Mouse (Mus musculus) thymus, postnatal 10 days (tissue): ENCODE measurements around the gene Mapk12.

Source experiments
- DNase-seq, 2 experiments: peaks; one replicate each; pipeline ENCODE4 v3.0.0; 2021; ENCODE audit warnings: low spot score in 2 of 2

Gene Mapk12

DNA sequence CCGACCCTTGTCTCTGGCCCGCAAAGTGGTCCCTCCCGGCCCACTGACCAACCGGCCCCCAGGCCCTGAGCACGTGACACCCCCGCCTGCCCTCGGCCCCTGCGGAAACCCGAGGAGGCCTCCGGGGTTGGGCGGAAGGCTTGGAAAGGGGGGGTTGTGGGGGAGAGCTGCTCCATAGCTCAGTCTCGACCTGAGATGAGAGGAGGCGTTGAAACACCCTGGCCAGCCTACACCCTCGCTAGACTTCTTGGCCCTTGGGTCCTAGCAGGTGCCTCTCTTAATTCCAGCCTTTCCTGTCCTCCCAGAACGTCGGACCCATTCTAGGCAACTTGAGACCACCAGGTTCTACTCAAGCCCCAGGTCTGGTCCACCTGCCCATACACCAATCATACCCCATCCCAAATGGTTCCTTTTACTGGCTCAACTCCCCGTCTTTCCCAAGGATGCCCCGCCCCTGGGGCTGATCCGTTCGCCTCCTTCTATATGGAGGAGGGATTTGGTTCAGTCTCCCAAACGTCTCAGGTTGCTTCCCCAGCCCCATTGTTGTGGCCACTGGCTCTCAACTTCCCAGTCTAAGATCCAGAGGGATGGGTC, at the start of gene Mapk12:
Mapk12 (minus strand) TSS at position 45 of the 594 bp plus-strand sequence.
- no peak for DNase-seq

DNA sequence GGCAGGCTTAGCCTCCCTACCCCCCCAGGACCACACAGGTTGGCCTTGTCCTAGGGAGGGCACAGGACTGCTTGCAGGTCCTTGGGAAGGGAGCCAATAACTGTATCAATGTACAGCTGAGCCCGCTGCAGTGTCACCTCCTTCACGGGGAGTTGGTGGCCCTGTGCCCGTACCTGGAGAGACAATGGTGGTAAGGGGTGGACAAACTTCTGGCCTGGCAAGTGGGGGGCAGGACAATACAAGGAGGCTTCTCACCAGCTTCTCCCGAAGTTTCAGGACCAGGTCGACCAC, 44.4 kb upstream of the Mapk12 start:
- DNase-seq, result no peak

DNA sequence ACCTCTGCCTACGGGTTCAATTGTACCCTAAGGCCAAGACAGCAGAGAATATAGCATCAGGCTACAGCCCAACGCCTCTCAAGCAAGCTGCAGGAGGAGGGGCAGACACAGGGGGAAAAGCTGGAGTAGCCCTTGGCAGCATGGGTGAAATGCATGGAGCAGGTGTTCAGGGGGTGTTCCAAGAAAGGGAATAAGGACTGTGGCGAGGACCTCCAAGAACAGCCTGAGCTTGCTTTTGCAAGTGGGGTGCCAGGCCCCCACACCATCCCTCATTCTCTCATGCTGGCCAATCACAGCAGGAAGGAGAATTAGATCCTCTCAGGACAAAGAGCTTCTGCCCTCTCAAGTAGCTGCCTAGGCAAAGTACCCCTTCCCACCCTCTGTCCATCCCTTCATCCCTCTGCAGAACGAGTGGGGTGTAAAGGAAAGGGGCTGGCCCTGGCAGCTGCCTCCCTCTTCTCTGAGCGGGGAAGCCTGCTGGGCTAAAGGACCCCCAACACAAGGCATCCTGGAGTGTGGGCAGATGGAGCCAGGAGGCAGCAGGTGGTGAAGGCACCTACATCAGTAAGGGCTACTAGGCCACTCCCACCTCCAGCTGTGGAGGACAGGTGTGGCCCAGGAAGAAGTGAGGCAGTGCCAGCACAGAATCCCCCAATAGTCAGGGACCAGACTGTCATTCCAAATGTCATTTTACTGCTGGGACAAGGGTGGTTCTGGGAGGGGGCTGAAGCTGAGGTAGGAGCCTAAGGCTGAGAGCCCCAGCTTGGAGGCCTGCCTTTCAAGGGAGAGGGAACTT, 43.8 kb upstream of the Mapk12 start:
- no peak for DNase-seq

DNA sequence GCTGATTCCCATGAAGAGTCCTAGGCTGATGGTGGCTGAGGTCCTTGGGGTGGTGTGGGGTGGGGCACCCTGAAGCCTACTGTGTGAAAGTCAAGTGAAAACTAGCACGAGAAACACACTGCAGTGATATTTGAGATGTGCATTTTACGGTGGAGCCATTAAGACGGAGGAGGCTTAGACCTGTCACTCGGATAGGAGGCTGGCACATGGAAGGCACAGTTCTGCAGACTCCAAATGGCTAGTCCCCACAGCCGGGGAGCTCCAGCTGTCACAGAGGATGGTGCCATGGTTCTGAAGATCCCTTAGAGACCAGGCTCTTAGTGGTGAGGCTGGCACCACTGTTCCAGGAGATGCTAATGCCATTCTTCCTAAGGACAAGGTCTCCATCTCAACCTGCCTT, 42.3 kb upstream of the Mapk12 start:
- DNase-seq, result no peak

DNA sequence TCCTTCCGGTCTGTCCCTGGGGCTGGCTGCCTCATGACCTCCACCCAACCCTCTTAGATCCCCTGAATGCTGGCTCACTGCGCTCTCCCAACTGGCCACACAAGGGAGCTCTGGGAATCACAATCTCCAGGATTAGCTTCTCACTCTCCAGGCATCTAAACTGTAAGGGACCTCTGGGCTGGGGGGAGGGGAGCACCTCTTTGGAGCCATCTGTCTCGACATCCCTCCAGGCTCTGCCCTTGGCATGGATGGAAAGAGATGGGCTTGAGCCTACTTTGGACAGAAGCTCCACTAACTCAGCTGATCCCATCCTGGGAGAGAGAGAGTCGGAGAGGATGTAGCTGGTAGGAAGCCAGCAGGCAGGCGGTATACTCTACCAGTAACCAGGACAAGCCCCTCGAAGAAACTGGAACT, 41.8 kb upstream of the Mapk12 start:
- DNase-seq, result no peak

DNA sequence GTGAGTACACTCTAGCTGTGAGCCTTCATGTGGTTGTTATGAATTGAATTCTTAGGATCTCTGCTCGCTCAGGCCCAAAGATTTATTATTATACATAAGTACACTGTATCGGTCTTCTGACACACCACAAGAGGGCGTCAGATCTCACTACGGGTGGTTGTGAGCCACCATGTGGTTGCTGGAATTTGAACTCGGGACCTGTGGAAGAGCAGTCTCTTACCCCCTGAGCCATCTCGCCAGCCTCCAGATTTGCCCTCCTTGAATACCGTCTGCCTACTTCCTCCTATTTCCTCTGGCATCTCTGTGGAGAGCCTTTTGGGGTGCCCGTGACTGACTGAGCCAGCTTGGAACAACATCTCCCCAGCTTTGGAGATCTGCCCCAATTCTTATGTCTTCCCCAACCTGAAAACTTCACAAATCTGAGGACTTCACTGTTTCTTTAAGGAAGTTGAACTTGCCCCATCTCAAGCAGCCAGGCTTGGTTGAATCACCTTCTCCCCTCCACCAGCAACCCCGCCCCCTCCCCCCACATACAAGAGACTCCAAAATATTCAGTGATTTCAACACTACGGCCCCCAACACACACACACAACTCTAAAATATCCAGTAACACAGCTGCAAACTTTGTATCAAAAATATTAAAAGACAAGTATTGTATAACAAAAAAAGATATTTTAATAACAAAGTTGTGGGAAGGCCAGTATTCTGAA, 41.2 kb upstream of the Mapk12 start:
- DNase-seq, result no peak

DNA sequence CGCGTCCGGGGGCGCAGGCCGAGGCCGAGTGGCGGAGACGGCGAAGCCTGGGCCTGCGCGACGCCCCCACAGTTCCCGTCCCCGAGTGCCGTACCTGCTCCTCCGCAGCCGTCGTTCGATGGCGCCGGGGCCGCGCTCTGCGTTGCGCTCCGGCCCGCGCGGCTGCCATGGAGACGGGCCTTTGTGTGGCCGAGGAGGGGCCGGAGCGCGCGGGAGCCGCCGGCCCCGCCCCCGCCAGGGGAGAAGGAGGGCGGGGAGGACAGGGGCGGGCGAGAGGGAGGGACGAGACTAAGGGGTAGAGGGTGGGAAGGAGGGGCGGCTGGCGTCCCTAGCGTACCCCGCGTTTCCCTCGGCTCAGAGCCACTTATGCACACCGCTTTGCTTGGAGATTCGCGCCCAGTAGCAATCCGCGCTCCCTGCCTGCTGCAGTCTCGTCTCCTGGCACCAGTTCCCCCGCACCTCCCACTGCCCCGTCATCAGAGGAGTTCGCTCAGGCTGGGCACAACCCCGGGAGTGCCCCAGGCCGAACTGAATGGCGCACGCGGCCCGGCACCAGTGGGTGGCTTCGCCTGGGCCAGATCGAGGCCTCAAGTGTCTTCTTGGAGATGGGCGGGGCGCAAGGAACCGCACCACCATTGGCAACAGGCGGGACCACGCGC, 40.2 kb upstream of the Mapk12 start, which contains the start of gene Plxnb2:
Plxnb2 (minus strand) TSS at position 218 of the 659 bp plus-strand sequence.
- no peak for DNase-seq

DNA sequence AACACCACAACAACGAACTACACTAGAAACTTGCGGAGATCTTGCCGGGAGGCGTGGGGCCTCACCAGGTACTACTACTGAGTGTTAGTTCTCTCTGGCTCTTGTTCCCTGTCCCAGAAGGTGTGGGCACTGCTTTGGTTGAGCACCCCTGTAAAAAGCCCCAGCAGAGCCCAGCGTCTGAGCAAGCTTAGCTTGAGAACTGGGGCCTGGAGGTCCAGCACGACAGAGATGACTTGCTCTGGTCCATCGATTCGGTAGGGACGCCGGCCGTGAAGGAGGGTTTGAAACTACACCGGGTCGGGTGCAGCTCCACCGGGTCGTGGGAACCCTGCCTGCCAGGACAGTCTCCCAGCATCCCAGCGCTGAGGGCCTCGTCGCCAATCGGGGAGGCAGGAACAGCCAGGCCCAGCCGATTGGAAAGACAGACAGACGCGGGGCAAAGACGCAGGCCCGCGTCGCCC, 39.6 kb upstream of the Mapk12 start:
- DNase-seq, result no peak

DNA sequence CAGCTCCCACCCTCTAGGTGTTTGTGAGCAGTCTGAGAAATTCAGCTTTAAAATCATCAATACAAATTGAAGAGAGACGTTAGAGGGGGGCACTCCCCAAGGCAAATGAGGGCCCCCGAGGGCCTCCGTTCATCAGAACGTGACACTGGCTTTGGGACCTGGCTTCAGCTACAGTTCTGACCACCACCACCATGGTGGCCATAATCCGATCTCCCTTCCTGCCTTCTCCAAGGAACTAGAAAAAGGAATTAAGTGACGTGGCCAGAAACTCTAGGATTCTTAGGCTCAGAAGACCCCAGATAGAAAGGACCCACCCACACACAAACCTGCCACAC, 39.1 kb upstream of the Mapk12 start:
- no peak for DNase-seq

DNA sequence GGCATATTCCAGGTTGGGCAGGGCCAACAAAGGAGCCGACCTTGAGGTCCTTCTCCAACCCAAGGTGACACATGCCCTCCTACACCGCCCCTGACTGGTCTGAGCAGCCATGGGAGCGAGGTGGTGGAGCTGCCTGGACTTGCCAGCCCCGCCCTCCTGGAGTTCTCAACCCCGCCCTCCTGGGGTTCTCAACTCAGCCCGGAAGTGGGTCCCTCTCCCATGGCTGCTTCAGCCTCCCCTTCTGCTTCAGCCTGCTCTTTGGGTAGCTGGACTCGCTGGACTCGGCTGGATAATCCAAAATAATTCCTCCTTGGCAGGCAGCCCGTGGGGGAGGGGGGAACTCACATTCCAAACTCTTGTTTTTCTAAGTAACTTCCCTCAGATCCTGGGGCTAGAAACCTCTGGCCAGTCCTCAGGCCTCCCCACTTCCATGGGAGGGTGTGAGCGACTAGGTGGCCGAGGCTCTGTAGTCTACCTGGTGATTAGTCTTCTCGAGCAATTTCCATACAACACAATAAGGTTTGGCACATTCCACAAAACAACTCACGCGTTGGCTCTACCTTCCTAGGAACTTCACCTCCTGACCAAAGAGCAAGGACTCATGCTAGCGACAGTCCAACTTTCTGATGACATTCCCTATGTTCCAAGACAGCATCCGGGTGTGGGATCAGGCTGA, 38.6 kb upstream of the Mapk12 start:
- peak in 1 of 2 experiments; percentile 12 for DNase-seq

DNA sequence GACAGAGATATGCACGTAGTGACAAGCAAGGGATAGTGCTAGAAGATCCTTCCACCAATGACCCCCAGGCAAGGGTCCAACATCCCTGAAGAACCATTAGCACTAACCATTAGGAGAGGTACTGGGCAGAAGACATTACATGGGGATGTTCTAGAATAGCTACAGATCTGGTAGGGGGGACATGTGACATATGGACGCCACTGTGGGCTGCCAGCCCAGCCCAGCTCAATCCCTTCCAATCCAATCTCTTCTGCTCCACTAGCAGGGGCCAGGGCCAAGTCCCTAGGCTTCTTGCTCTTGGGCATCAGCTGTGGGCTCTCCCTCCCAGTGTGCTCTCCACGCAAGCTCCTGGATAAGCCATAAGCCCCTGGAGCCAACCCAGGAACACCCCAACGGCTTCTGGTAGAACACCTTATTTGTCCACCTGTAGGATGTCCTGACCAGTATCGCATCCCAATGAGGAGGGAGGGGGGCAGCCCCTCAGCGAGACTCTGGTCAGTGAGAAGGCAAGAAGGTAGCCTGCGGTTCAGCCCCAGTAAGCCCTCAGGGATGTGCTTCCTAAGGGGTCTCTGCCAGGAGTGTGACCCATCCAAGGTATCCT, 37.9 kb upstream of the Mapk12 start:
- no peak for DNase-seq

DNA sequence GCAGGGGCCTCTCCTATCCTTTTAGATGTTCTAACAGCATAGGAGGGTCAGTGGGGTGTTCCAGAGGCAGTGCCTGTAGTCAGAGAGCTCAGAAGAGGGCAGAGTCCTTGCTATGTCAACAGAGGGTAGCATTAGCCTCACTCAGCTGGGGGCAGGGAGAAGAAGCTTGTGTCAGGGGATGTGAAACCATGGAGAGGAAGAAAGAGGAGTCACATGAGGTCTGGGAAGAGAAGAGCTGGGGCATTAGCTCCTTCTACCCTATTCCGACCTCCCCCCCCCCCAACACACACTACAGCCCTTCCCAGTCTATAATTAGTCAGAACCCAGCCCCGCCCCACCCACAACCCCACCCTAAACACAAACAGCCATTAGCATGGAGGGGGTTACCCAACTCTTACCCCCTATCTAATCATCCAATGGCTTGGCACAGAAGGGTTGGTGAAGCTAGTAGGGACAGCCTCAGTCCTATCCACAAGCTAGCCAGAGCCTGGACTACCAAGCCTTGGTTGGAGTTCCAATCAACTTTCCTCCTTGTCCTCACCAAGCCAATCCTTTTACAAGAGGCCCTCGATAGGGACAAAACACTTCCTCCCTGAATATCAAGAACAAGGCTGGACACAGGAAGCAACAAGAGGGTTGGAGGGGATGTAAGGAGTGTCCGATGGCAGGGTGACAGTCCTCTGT, 37.2 kb upstream of the Mapk12 start:
- DNase-seq, result no peak

DNA sequence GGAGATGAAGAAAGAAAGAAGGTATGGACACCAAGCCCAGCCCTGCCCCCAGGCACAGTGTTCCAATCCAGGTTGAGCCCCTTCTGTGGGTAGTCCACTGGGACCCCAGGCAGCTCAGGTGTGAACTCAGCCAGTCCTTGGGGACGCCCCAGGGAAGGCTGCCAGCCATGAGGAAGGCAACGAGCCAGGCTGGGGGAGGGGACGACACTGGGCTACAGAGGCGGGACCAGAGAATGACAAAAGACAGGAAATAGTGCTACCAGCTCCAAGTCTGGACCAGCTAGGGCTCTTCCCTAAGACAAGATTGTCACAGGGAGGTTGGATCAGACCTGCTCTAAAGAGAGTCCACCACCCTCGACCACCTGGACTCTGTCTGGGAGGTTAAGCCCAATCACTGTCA, 36.6 kb upstream of the Mapk12 start:
- no peak for DNase-seq

DNA sequence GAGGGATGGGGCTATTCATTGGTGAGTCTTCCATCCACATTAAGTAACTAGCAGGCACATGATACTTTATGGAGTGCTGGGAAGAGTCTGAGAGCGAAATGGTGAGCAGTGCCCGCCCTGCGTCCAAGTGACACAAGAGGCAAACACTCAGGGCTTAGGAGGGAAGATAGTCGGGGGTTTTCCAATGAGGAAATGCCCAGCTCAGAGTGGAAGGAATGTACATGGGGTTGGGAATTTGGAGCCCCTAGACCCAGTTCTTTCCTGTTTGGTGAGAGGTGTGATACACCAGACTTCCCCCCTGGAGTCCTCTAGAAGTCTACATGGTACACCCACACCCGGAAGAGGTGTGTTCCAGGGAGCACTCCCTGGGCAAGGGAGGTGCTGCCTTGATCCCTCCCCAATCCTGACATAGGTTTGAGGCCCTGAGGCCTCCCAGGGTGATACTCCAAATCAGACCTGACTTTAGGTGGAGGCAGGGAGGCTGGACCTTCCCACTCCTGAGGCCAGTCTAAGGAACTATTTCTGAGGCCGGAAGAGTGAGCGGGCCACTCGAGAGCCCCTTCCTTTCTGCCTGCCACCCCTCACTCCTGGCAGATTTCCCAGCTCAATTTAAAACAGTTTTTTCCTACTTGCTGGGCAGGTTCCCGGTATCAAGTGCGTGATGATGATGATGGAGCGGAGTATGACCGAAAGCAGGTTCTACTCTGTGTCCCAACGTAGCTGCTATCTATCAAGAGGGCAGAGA, 35.1 kb upstream of the Mapk12 start:
- DNase-seq, result no peak

DNA sequence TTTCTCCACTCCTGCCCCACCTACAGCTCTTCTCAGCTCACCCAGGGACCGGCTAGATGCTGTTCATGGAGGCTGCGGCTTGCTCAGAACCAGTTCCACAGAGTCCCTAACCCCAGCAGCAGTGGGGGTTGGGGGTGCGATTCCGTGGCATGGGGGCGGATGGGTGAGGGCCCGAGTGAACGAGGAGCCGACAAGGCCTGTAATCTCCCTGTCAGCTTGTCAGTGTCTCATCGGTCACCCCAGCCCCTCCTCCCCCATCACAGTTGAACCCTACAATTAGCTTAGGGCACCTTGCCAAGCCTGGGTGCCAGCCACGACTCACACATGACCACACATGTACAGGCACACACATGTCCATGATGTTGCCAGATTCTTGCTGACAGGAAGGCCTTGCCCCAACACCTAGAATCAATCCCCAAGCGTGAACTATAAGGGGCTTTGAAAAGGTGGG, 34.4 kb upstream of the Mapk12 start:
- no peak for DNase-seq

DNA sequence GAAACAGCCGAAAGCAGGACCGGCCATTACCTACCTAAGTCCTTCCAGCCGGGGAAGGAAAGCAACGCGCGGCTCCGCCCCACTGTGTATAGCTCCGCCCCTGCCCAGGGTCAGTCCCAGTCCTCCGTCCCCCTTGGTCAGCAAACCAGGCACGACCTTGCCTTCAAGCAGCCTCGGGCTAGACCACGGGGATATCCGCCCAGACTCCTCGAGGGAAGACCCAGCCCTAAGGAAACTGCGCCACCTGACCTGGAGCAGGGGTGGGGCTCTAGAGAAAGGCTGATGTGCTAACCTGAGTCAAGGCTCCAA, 33.4 kb upstream of the Mapk12 start:
- DNase-seq, result no peak

DNA sequence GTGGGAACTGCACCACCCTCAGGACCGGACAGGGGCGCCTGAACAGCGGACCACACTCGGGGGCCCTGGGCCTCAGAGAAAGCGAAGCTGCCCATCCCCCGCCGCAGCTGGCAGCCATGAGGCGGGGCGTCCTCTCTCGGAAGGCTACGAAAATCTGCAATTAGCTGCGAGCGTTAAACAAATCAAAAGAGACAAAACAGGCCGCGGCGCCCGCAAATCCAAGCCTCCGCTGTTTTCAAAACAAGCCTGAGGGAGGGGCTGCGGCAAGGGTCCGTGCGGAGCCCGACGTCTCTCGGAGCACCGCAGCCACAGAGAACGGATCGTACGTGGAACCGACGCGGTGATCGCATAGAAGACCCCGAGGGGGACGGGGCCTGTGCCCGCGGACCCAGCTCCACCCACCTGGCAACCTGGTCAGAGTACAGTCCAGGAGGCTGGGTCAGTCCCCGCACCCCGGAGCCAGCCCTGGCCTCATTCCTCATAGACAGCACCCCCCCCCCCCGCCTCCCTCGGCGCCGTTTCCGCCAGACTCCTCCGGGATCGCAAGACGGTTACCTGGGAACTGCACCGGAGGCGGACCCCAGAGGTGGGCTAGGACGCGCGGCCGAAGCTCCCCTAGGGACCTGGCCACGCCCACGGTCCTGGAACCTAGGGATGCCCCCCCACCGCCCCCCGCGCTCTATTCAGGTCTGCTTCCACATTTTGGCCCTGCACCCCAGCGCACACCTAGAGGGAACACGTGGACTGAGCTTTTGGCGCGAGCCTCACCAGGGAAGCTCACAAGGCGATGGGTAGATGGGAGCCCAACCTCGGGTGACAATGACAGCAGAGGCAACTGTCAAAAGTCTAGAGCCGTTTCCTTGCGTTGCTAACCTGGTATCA, 32.8 kb upstream of the Mapk12 start:
- DNase-seq, result no peak

DNA sequence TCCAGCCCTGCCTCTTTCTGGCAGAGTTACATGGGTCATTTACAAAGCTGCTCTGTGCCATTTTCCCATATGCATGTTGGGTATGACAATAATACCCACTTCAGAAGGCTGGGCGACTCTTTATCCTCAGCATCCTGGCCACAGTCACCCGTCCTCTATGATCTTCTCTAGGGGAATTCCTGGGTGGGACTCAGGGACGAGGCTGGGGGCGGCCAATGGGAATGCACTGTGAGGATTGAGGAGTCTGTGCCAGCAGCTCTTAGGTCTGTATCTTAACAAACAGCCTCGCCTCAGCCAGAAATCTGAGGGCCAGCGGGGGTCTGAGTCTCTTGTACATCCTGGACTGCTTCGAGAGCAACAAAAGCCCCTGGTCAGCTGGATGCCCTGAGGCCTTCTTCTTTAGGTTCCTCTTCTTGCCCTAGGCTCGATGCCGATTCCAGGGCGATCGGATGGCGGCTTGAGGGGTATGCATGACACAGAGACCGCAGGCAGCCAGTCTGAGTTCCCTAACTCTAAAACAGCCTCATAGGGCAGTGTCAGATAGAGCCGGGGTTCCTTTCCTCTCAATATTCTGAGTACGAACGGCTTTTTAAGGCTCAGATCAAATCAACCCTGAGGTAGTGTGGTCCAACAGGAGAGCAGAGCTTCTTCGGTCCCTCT, 31.9 kb upstream of the Mapk12 start:
- DNase-seq, result no peak

DNA sequence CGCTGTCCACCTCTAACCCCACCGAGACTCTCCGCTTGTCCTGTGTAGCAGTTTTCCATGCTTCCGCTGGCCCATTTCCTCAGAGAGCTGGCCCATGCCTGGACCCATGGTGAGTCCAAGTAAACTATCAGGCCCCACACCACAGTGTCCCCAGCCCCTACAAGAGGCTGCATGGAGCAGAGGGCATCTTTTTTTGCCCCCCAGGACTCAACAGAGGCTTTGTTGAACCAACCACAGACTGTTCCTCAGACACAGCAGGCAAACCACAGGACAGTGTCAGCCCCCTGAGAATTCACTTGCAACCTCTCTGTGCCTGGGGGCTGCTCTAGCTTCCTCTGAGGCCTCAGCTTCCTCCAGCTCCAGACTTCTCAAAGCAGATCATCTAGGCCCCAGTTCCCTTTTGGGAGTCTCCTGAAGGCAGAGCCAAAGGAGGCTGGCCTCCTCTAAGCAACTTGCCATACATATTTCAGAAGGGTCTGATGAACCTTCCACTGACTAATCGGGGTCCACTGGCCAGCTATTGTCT, 31.1 kb upstream of the Mapk12 start:
- no peak for DNase-seq
